Mouse (Mus musculus): ENCODE measurements around the gene Pbx2. TPM values are rescaled to one million over a fixed set of nuclear protein-coding genes. Genes with fewer than 3 reads are reported as not detected.
A peak's percentile ranks its signal among the peaks of the same experiment; 100 is the strongest.

The Pbx2 gene
- total RNA-seq, 2 experiments from 2014 or later = 48.7 to 53.5 TPM

DNA sequence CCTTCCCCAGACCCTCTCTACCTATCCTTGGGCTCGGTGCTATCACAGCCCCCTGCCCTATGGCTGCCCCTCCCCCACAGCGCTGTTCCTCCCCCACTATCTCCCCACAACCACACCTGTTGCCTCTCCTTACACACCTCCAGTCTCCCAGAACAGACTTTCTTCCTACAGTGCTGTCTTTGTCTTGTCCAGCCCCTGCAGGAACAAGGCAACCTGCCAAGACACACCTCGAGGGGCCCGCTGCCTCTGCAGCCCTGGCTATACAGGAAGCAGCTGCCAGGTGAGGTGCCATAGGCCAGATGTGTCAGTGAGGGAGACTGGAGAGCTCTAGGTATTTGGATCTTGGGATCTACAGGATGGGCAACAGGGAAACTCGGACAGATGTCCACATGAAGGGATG, 14.5 kb upstream of the Pbx2 start:
- no peak for DNase-seq (ENCODE audit: low spot score in 2 of 2)

GRCm38 (mm10) chr17:34578070-34578469, 13.0 kb upstream of the Pbx2 start:
- DNase-seq (ENCODE audit: low spot score in 2 of 2) = no peak

DNA sequence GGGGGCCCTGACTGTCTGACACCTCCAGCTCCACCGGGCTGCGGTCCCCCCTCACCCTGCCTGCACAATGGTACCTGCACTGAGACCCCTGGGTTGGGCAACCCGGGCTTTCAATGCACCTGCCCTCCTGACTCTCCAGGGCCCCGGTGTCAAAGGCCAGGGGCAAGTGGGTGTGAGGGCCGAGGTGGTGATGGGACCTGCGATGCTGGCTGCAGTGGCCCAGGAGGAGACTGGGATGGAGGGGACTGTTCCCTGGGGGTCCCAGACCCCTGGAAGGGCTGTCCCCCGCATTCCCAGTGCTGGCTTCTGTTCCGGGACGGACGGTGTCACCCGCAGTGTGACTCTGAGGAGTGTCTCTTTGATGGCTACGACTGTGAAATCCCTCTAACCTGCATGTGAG, 8.5 kb upstream of the Pbx2 start:
- DNase-seq (ENCODE audit: low spot score in 2 of 2) = no peak

DNA sequence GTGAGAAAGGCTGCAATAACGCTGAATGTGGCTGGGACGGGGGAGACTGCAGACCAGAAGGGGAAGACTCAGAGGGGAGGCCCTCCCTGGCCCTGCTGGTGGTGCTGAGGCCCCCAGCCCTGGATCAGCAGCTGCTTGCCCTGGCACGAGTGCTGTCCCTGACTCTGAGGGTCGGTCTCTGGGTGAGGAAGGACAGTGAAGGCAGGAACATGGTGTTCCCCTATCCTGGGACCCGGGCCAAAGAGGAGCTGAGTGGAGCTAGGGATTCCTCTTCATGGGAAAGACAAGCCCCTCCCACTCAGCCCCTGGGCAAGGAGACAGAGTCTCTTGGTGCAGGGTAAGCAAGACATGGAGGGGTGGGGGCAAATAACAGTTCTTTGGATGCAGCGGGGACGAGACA, 7.7 kb upstream of the Pbx2 start:
- DNase-seq (ENCODE audit: low spot score in 2 of 2) = no peak

DNA sequence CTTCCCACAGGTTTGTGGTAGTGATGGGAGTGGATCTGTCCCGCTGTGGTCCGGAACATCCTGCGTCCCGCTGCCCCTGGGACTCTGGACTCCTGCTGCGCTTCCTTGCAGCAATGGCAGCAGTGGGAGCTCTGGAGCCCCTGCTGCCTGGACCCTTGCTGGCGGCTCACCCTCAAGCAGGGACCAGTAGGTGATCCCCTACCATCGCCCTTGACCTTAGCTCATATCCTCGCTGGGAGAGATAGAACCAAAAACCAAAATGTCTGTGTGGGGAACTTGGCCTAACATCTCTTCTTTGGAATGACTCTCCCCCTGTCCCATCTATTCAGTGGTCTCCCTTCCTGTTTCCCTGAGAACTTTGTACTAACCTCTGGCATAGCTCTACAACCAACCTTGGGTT, 7.2 kb upstream of the Pbx2 start:
- no peak for DNase-seq (ENCODE audit: low spot score in 2 of 2)

DNA sequence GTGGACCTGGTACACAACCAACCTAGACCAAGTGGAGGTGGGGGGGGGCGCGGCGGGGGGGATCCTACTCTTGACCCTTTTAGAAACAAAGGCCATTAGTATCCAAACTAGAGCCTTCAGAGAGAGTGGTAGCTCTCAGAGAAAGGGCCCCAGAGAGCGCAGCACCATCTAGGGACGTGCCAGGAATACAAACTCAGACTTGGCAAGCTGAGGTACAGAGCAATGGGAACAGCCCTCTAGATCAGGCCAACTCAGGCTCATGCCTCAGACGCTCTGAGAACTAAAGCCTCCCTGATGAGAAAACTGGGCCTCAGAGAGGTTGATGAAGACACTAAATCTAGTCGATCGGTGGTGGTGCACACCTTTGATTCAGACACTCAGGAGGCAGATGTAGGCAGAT, 5.9 kb upstream of the Pbx2 start:
- DNase-seq (ENCODE audit: low spot score in 2 of 2) = no peak

- no peak for DNase-seq (ENCODE audit: low spot score in 2 of 2)
Observed at GRCm38 (mm10) chr17:34585877-34586771, 4.9 kb upstream of the Pbx2 start.

GRCm38 (mm10) chr17:34586796-34587422, 4.2 kb upstream of the Pbx2 start:
- peak; percentile 74 to 91 for DNase-seq (ENCODE audit: low spot score in 2 of 2)

GRCm38 (mm10) chr17:34587423-34587811, 3.6 kb upstream of the Pbx2 start:
- DNase-seq (ENCODE audit: low spot score in 2 of 2) = peak; percentile 97 to 98

DNA sequence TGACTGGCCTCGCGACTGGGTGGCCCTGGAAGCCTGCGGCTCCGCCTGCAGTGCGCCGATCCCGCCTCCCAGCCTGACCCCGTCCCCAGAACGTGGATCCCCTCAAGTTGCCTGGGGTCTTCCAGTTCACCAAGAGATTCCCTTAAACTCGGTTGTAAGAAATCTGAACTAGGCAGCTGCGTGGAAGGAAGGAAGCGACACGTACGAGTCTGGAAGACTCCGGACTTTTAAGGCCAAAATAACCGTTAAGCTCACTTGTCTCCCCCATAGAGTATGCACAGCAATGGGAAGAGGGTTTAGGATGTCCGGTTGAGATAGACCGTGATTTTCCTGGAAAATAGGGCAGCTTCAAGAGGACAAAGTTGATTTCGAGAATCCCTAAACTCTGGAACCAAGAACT, 3.3 kb upstream of the Pbx2 start:
- DNase-seq (ENCODE audit: low spot score in 2 of 2) = no peak

DNA sequence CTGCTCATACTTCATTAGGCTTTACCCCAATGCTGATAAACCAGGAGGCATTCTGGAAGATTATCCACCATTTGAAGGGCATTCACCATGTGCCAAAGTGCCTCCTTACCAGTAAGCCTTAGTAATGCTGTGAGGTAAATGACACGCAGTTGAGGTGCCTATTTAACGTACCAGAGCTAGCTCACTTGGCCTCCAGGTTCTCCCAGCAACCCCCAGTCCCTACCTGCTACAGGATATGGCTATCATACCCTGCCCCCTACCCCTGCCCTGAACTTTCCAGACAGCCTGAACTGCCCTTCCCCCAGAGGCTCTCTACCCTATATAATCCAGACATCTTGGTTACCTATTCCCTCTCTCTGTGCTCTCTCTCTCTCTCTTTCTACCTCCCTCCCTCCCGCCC, 2.3 kb upstream of the Pbx2 start:
- no peak for DNase-seq (ENCODE audit: low spot score in 2 of 2)

GRCm38 (mm10) chr17:34589206-34589605, 1.9 kb upstream of the Pbx2 start:
- no peak for DNase-seq (ENCODE audit: low spot score in 2 of 2)

- DNase-seq (ENCODE audit: low spot score in 2 of 2) = peak in 1 of 2 experiments; percentile 67
Observed at GRCm38 (mm10) chr17:34589681-34590101, 1.4 kb upstream of the Pbx2 start, which contains the start of gene Gpsm3. TSS of gene Gpsm3 (plus strand) at chr17:34589806.

DNA sequence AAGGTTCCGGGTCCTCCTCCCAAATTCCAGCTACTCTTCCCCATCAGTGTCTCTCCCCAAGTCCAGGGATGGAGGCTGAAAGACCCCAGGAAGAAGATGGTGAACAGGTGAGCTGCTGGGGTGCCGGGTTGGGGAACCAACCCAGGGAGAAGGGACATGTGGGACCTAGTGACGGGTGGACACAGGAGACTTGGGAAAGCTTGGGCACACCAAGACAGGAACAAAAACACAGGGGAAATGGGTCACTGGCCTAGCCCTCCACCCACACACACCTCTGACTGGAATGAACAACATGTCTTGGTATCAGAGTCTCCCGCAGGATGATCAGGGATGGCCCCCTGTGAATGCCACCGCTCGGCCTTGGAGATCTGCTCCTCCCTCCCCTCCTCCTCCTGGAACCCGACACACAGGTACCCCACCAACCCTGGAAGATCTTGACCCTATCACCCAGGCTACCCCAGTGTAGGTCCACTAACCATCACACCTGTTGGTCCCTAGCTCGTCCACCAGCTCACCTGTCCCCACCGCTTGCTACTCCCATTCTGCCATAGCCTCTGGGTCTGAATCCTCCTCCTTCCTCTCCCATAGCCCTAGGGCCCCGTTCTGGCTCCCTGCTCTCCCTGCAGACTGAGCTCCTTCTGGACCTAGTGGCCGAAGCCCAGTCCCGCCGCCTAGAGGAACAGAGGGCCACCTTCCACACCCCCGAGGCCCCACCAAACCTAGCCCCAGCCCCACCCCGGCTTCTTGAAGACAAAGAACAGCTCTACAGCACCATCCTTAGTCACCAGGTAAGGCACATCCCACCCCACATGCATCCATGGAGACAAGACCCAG, 695 bp upstream of the Pbx2 start:
- DNase-seq (ENCODE audit: low spot score in 2 of 2) = no peak

GRCm38 (mm10) chr17:34591994-34592375, 919 bp downstream of the Pbx2 start:
- peak; percentile 89 to 94 for DNase-seq (ENCODE audit: low spot score in 2 of 2)

- peak in 1 of 2 experiments; percentile 44 for DNase-seq (ENCODE audit: low spot score in 2 of 2)
Observed at GRCm38 (mm10) chr17:34592581-34593549, 1.8 kb downstream of the Pbx2 start.

GRCm38 (mm10) chr17:34593752-34594525, 2.9 kb downstream of the Pbx2 start:
- peak in 1 of 2 experiments; percentile 55 for DNase-seq (ENCODE audit: low spot score in 2 of 2)

GRCm38 (mm10) chr17:34596098-34596497, 5.0 kb downstream of the Pbx2 start:
- no peak for DNase-seq (ENCODE audit: low spot score in 2 of 2)

DNA sequence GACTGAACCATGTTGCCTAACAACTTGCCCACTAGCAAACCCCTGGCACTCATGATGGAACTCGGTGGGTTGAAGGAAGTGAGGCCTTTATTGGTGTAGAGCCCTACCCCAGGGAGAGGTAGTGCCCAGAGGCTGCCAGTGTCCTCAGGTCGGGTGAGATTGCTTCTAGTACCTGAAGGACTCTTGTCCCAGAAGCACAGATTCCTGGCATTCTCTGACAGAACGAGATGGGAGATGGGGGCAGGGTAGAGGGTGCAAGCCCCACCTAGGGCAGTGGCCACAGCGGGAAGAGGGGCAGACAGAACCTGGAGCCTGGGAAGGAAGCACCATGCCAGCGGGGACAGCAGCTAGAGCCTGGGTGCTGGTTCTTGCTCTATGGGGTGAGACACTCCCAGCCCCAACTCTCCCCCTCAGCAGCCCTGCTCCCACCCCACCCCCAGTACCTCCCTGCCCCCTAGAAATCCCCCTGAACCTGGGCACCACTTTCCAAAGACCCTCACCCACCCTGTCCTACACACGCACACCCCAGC, 6.6 kb downstream of the Pbx2 start, which contains the start of gene Ager:
Ager (plus strand) TSS at position 297 of the 530 bp plus-strand sequence.
- no peak for DNase-seq (ENCODE audit: low spot score in 2 of 2)

Data from gastrocnemius, postnatal 4 days (tissue).